Mouse (Mus musculus): Measurements from ENCODE around the gene Ddx3y.

DNA sequence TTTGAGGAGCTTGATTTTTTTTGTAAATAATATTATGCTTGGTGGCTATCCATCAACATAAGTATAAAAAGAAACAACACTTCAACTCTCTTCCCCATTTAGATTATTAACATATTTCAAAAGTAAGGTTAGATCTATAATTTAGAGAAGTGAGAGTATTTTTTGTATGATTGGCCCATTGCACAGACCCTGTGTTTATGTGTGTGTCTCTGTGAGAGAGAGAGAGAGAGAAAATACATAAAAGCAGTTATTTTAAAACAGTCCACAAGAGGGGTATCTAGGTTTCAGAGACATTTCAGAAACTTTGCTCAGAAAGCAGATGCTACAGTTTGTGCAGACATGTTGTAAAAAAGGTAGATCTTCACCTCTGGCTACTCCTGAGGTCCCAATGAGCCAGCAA lies 7.3 kb upstream of the Ddx3y start:
- TF ChIP-seq EP300 (IDR thresholded peaks at IDR 0.05; ENCODE audit: insufficient read depth, low read depth, low read length) (no peak), CTCF (IDR thresholded peaks at IDR 0.05) (no peak), POLR2A (IDR thresholded peaks at IDR 0.05; ENCODE audit: insufficient read depth, low read depth, low read length) (no peak)

Data from heart, adult 2 months (tissue).